Mouse (Mus musculus) kidney, adult 2 months (tissue): Measurements from ENCODE around the gene Eif2ak3.

Experiments used
- CTCF ChIP-seq: fragments of 200-500 bp; conservative IDR thresholded peaks from 2 replicates; pipeline ENCODE4 v1.5.1; 2011; ENCODE audit warnings: low read depth, mild to moderate bottlenecking, control low read depth, low read length, moderate library complexity, mixed read lengths; ENCODE audit not compliant: insufficient read depth, insufficient read length
- POLR2A ChIP-seq: fragments of 200-500 bp; IDR thresholded peaks from one replicate; pipeline ENCODE4 v1.6.1; 2011; ENCODE audit warnings: low read depth, low read length, control low read depth

- TF ChIP-seq POLR2A (no peak), CTCF (no peak)
Observed at GRCm38 (mm10) chr6:70864285-70864684, 20.0 kb downstream of the Eif2ak3 start.
